Mouse (Mus musculus) kidney, adult 2 months (tissue): ENCODE data around the gene Myd88. TPM values are rescaled to one million over a fixed set of nuclear protein-coding genes. Genes with fewer than 3 reads are reported as not detected.

ENCODE experiments used
- DNase-seq: peaks from one replicate; pipeline ENCODE4 v3.0.0; 2021
- H3K27ac ChIP-seq: fragments of 200-500 bp; 2 replicates; pipeline ENCODE4 v1.5.1; 2012; ENCODE audit warnings: low read depth, low read length, control low read depth, inconsistent platforms; ENCODE audit not compliant: insufficient read depth
- H3K27me3 ChIP-seq: fragments of 200-500 bp; replicated peaks from 2 replicates; pipeline ENCODE4 v1.6.1; 2012; ENCODE audit warnings: mild to moderate bottlenecking, moderate library complexity, low read length, inconsistent platforms; ENCODE audit not compliant: control insufficient read depth, insufficient read depth
- H3K36me3 ChIP-seq: fragments of 200-500 bp; 2 replicates; pipeline ENCODE4 v1.6.1; 2012; ENCODE audit warnings: mild to moderate bottlenecking, moderate library complexity, low read length, inconsistent platforms; ENCODE audit not compliant: control insufficient read depth, insufficient read depth
- H3K4me1 ChIP-seq: fragments of 200-500 bp; 2 replicates; pipeline ENCODE4 v1.6.1; 2011; ENCODE audit warnings: low read length; ENCODE audit not compliant: control insufficient read depth, insufficient read depth
- H3K4me3 ChIP-seq: fragments of 200-500 bp; 2 replicates; pipeline ENCODE4 v1.5.1; 2011; ENCODE audit warnings: mild to moderate bottlenecking, low read depth, low read length, control low read depth; ENCODE audit not compliant: insufficient read depth
- CTCF ChIP-seq: fragments of 200-500 bp; conservative IDR thresholded peaks from 2 replicates; pipeline ENCODE4 v1.5.1; 2011; ENCODE audit warnings: low read depth, mild to moderate bottlenecking, control low read depth, low read length, moderate library complexity, mixed read lengths; ENCODE audit not compliant: insufficient read depth, insufficient read length
- POLR2A ChIP-seq: fragments of 200-500 bp; IDR thresholded peaks from one replicate; pipeline ENCODE4 v1.6.1; 2011; ENCODE audit warnings: low read depth, low read length, control low read depth
- WGBS: fragments of 180-500 bp; shearing (Covaris S2); methylation state at CpG from one replicate; pipeline ENCODE4 v1.1.7; 2018; 5-methylcytosine and 5-hydroxymethylcytosine counted together
- polyA plus RNA-seq: library from polyadenylated mRNA; depleted of rRNA; stranded (reverse); fragments of >200 nt; gene quantifications from 2 replicates; pipeline ENCODE4 v1.2.3, GENCODE M21; 2012

Gene Myd88
- polyA plus RNA-seq, 1 experiment: 17.4 TPM

DNA sequence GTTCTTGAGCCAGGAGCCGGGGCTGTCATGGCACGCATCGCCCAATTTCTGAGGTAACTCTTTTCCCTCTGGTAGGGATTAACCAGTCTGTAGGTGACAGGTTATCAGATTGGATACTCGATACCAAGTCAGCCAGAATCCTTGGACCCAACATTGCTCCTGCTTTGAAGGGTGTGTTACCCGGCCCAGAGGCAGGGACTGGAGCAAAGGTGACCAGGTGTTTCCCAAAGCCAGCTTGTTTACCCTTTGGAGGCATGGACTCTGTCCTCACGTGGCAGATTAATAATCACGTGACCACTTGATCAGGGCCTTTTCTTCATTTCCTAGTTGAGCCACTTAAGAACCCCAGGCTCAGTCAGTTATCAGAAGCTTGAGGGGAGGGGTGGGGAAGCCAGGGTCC lies 1.5 kb upstream of the Myd88 start:
- Histone ChIP-seq H3K36me3 (no peaks in the 10 kb centered on the region; the same call in 1 of the 2 replicates), H3K4me3 (no peak overlapping the region), H3K27me3 (no peaks in the 10 kb centered on the region), H3K4me1 (peaks cover 18% of the 10 kb centered on the region), H3K27ac (no peak overlapping the region)
- TF ChIP-seq POLR2A: no peak
- no peak for TF ChIP-seq CTCF
- WGBS: 65% methylated on average over 7 of the region's 7 CpGs
- peak; percentile 73 for DNase-seq

DNA sequence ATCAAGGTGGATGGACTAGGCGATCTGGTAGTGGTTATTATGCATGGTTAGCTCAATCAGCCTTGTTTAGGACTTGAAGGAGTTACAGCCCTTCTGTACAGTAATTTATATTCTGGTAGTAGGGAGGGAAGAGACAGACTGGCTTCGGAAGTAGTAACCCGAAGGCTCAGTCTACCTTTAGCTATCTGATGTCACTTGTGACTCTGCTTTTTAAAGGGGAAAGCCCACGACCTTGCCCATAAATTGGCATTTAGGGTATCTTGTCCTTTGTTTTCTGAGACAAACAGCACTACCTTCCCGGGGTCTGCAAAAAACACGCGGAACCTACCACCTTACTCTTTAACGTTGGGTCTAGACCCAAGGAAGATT lies 1.0 kb downstream of the Myd88 start:
- Histone ChIP-seq H3K27ac (peak overlapping the region; percentile 87), H3K4me1 (peaks cover 18% of the 10 kb centered on the region), H3K36me3 (no peaks in the 10 kb centered on the region), H3K4me3 (peak overlapping the region; percentile 90), H3K27me3 (no peaks in the 10 kb centered on the region)
- DNase-seq: no peak
- WGBS: 2% methylated on average over 8 of the region's 8 CpGs
- TF ChIP-seq POLR2A (no peak), CTCF (no peak)

DNA sequence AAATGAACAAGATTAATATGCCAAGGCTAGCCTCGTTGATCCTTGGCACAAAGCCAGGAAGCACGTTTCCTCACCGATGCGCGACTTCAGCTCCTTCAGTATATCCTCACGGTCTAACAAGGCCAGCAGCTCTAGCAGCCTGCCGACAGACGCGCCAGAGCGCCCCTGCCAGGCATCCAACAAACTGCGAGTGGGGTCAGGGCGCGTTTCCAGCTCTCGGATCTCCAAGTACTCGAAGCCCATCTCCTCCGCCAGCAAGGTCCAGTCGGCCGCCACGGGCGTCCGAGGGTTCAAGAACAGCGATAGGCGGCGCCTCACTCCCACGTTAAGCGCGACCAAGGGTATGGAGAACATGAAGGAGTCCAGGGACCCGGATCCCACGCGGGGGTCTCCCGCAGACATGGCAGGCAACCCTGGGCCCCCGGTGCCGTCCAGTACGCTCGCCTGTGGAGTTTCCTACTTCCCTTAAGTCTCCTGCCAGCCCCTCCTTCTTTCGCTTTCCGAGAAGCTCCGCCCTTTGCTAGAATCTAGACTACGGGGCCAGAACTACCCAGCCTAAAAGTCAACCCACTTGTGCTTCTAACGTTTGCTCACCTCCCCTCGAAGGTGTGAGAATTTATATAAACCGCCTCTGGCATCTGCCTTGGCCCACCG lies 1.5 kb downstream of the Myd88 start, which contains the start of gene Acaa1a:
Gene Acaa1a (plus strand): TSS at position 119 of the 654 bp plus-strand sequence.
- Histone ChIP-seq H3K27me3 (no peaks in the 10 kb centered on the region), H3K27ac (peak within 1 kb of the TSS; percentile 87), H3K4me1 (peaks cover 19% of the 10 kb centered on the region), H3K4me3 (peak within 1 kb of the TSS; percentile 90), H3K36me3 (no peaks in the 10 kb centered on the region)
- TF ChIP-seq CTCF: 0 out of 2 replicates have a peak, but pooled peaks have one; percentile 0
- TF ChIP-seq POLR2A: no peak
- peak; percentile 87 for DNase-seq
- under 1% methylated on average over 43 of the region's 43 CpGs for WGBS

DNA sequence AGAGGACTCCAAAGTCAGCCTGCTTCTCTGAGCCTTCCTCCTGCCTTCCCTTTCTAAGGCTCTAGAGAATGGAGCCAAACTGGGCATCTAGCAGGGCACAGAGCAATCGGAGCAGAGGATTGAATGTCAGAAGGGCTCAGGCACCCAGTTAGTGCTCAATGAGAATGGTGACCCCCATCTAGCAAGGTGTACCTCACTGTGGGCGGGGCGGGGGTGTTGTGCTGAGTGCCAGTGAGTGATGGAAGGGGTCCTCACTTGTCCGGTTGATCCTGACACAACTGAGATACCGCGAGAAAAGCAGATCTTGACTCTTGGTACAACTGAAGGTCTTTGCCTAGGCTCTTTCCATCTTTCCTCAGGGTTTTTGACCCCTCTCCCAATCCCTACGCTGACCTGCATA lies 2.1 kb downstream of the Myd88 start:
- no peak overlapping the region for H3K27ac ChIP-seq
- H3K27me3 ChIP-seq: no peaks in the 10 kb centered on the region
- peaks cover 22% of the 10 kb centered on the region for H3K4me1 ChIP-seq
- no peak for DNase-seq
- 45% methylated on average over 7 of the region's 7 CpGs for WGBS
- H3K4me3 ChIP-seq: peak overlapping the region; percentile 90
- no peak for TF ChIP-seq CTCF
- TF ChIP-seq POLR2A: no peak
- no peaks in the 10 kb centered on the region for H3K36me3 ChIP-seq

DNA sequence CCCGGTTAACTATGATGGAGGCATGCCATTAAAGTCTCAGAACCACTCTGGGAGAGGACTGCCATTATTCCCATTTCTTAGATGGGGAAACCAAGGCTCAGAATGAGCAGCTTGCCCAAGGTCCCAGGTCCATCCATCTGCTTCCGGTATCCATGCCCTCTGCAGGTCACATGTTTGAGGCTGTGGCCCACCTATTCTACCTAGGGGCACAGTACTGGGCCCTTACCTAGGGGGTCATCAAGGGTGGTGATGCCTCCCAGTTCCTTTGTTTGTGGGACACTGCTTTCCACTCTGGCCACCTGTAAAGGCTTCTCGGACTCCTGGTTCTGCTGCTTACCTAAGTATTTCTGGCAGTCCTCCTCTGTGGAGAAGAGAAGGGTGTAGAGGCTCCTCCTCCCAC lies 2.9 kb downstream of the Myd88 start:
- no peaks in the 10 kb centered on the region for H3K36me3 ChIP-seq
- no peaks in the 10 kb centered on the region for H3K27me3 ChIP-seq
- no peak overlapping the region for H3K27ac ChIP-seq
- H3K4me1 ChIP-seq: peaks cover 22% of the 10 kb centered on the region
- WGBS: 81% methylated on average over 3 of the region's 3 CpGs
- TF ChIP-seq CTCF (no peak), POLR2A (no peak)
- no peak for DNase-seq
- H3K4me3 ChIP-seq: no peak overlapping the region

DNA sequence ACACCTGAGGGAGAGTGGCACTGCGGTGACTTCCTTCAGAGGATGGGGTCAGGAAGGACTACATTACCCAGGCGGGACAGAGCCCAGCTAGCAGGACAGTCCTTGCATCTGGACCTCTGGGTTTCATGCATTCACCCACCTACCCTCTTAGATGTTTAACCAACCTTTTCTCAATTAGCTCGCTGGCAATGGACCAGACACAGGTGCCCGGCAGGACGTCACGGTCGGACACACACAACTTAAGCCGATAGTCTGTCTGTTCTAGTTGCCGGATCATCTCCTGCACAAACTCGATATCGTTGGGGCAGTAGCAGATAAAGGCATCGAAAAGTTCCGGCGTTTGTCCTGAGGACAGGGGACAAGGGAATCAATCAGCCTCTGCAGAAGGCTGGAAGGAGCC lies 3.4 kb downstream of the Myd88 start:
- Histone ChIP-seq H3K27ac (no peak overlapping the region), H3K27me3 (no peaks in the 10 kb centered on the region), H3K4me3 (no peak overlapping the region), H3K4me1 (peaks cover 21% of the 10 kb centered on the region), H3K36me3 (no peaks in the 10 kb centered on the region)
- 42% methylated on average over 14 of the region's 14 CpGs for whole genome bisulfite sequencing
- no peak for TF ChIP-seq CTCF
- no peak for TF ChIP-seq POLR2A
- DNase-seq: peak; percentile 52

DNA sequence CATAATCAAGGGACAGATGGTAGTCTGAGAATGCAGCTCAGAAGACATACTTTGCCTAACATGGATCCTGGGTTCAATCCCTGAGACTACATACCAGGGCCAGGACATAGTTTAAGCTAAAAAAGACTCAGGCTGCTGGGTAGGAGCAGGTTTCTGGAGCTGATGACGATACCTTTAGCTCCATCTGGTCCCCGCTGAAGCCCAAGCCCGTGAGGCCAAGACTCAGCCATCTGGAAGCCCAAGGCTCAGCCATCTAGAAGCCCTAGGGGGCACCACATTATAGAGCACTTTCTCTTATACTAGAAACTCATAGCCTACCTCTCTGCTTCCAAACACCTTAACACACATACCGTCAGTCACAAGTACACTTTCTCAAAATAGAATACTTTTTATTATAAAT lies 5.6 kb downstream of the Myd88 start:
- WGBS: 89% methylated on average over 4 of the region's 4 CpGs
- H3K27ac ChIP-seq: no peak overlapping the region
- H3K4me1 ChIP-seq: peaks cover 13% of the 10 kb centered on the region
- H3K36me3 ChIP-seq: no peaks in the 10 kb centered on the region
- TF ChIP-seq CTCF (no peak), POLR2A (no peak)
- H3K4me3 ChIP-seq: no peak overlapping the region
- no peak for DNase-seq
- no peaks in the 10 kb centered on the region for H3K27me3 ChIP-seq
